Mouse (Mus musculus) bone marrow, adult 2 months (tissue): Measurements from ENCODE around the gene Magel2. TPM values are rescaled to one million over a fixed set of nuclear protein-coding genes. Genes with fewer than 3 reads are reported as not detected.
A peak's percentile ranks its signal among the peaks of the same experiment; 100 is the strongest.

Source experiments
- H3K27ac ChIP-seq: fragments of 200-500 bp; 2 replicates; pipeline ENCODE4 v1.5.1; 2012; ENCODE audit warnings: low read depth, mild to moderate bottlenecking, control low read depth, inconsistent platforms, low read length; ENCODE audit not compliant: control insufficient read depth, poor library complexity, insufficient read depth
- H3K4me1 ChIP-seq: fragments of 200-500 bp; 2 replicates; pipeline ENCODE4 v1.6.1; 2011; ENCODE audit warnings: low read length; ENCODE audit not compliant: control insufficient read depth, insufficient read depth
- H3K4me3 ChIP-seq: fragments of 200-500 bp; replicated peaks from 2 replicates; pipeline ENCODE3; 2011; ENCODE audit warnings: mild to moderate bottlenecking, low read depth, low read length, control low read depth; ENCODE audit not compliant: control insufficient read depth
- CTCF ChIP-seq: fragments of 200-500 bp; IDR thresholded peaks from 2 replicates; pipeline ENCODE4 v1.5.1; 2011; ENCODE audit warnings: low read length, control low read depth; ENCODE audit not compliant: control insufficient read depth, insufficient read depth
- POLR2A ChIP-seq: fragments of 200-500 bp; IDR thresholded peaks from 2 replicates; pipeline ENCODE4 v1.6.1; 2011; ENCODE audit warnings: low read depth, mild to moderate bottlenecking, control low read depth, low read length, borderline replicate concordance; ENCODE audit not compliant: control insufficient read depth
- WGBS: fragments of 180-500 bp; shearing (Covaris S2); methylation state at CpG from one replicate; pipeline ENCODE4 v1.1.7; 2018; 5-methylcytosine and 5-hydroxymethylcytosine counted together
- polyA plus RNA-seq: library from polyadenylated mRNA; stranded (reverse); fragments of >200 nt; gene quantifications from 2 replicates; pipeline ENCODE4 v1.2.4, GENCODE M21; 2011; ENCODE audit warnings: low replicate concordance; ENCODE audit not compliant: missing spikeins, insufficient read depth, insufficient read length

The Magel2 gene
- polyA plus RNA-seq, 1 experiment: 0.32 TPM

GRCm38 (mm10) chr7:62416173-62416572, 39.4 kb downstream of the Magel2 start:
- no peak overlapping the region for H3K4me3 ChIP-seq
- no peaks in the 10 kb centered on the region for H3K4me1 ChIP-seq
- TF ChIP-seq CTCF (no peak), POLR2A (no peak)
- H3K27ac ChIP-seq: no peak overlapping the region

GRCm38 (mm10) chr7:62418346-62418745, 41.5 kb downstream of the Magel2 start:
- Histone ChIP-seq H3K27ac (no peak overlapping the region), H3K4me1 (no peaks in the 10 kb centered on the region), H3K4me3 (no peak overlapping the region)
- no peak for TF ChIP-seq POLR2A
- TF ChIP-seq CTCF: no peak
- WGBS: 79% methylated on average over 9 of the region's 9 CpGs

GRCm38 (mm10) chr7:62419105-62419492, 42.3 kb downstream of the Magel2 start:
- H3K4me3 ChIP-seq: no peak overlapping the region
- TF ChIP-seq POLR2A: no peak
- no peak for TF ChIP-seq CTCF
- 61% methylated on average over 17 of the region's 17 CpGs for WGBS
- H3K27ac ChIP-seq: no peak overlapping the region
- H3K4me1 ChIP-seq: no peaks in the 10 kb centered on the region

GRCm38 (mm10) chr7:62419493-62420360, 42.9 kb downstream of the Magel2 start, which contains the start of gene Mkrn3:
Mkrn3 (minus strand) TSS chr7:62420139.
- WGBS: 26% methylated on average over 49 of the region's 49 CpGs
- H3K4me3 ChIP-seq: peak within 1 kb of the TSS; percentile 42
- no peak within 1 kb of the TSS for H3K27ac ChIP-seq
- no peaks in the 10 kb centered on the region for H3K4me1 ChIP-seq
- TF ChIP-seq POLR2A (no peak), CTCF (no peak)

- 65% methylated on average over 6 of the region's 6 CpGs for WGBS
- Histone ChIP-seq H3K27ac (no peak overlapping the region), H3K4me1 (no peaks in the 10 kb centered on the region), H3K4me3 (no peak overlapping the region)
- TF ChIP-seq POLR2A: no peak
- TF ChIP-seq CTCF: no peak
These were observed 43.8 kb downstream of the Magel2 start for GRCm38 (mm10) chr7:62420566-62420965.

- no peak for TF ChIP-seq POLR2A
- TF ChIP-seq CTCF: no peak
- 48% methylated on average over 4 of the region's 4 CpGs for WGBS
- H3K27ac ChIP-seq: no peak overlapping the region
- H3K4me1 ChIP-seq: no peaks in the 10 kb centered on the region
- no peak overlapping the region for H3K4me3 ChIP-seq
These were observed 46.4 kb downstream of the Magel2 start for GRCm38 (mm10) chr7:62423210-62423609.

GRCm38 (mm10) chr7:62428337-62428736, 51.5 kb downstream of the Magel2 start:
- Histone ChIP-seq H3K4me3 (no peak overlapping the region), H3K27ac (no peak overlapping the region), H3K4me1 (no peaks in the 10 kb centered on the region)
- WGBS: 27% methylated on average over 8 of the region's 8 CpGs
- no peak for TF ChIP-seq POLR2A

Other genes starting within 250 kb of the Magel2 start
- 1.5 TPM in 1 of 2 replicates, not detected in the other for gene Ndn, start 30.4 kb upstream of the Magel2 start, polyA plus RNA-seq
- gene Mkrn3, start 43.1 kb downstream of the Magel2 start, polyA plus RNA-seq: 0.75 and 0.97 TPM in 2 replicates
- 0.95 and 1.1 TPM in 2 replicates for gene Peg12, start 87.5 kb downstream of the Magel2 start, polyA plus RNA-seq